Mouse (Mus musculus): ENCODE data around the gene Adamts10. TPM values are rescaled to one million over a fixed set of nuclear protein-coding genes. Genes with fewer than 3 reads are reported as not detected.
A peak's percentile ranks its signal among the peaks of the same experiment; 100 is the strongest.

The Adamts10 gene
- polyA plus RNA-seq (2014; fragmentation: Nextera tagmentation; extraction: Ambion mirVana): 39.3 and 41.7 TPM in 2 replicates

DNA sequence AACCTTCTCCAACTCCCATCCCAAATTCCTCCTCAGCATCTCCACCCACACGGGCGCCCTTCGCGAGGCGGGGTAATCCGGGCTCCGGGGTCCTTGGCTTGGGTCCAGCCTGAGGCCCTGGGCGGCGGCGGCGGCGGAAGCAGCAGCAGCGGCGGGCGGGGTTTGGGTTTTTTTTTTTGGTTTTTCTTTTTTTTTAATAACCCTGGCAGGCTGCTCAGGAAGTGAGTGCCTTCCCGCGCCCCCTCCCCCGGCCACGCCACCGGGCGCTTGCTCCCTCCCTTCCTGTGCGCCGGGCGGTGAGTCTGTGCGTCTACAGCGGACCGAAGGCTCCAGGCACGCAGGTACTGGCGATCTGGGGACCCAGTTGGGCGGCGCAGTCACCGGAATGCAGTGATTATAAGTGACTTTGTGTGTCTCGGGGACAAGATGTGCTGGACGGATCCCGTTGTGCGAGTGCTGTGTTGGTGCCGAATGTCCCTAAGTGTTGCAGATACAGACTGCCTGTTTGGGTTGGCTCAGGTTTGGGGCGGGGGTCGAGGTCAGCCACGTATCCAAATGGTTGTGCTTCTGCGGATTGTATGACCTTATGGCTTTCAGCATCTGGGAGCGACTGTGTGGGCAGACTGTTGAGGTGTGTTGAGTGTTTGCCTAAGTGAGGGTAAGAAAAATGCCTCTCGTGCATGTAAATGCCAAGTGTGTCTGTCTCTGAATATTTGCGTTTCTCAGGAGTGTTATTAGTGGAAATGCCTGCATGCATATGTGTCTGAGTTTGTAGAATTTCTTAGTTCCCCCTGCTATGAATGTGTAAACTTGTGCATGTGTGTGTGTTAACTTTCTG lies at the start of gene Adamts10:
Adamts10 (plus strand) TSS at position 287 of the 838 bp plus-strand sequence.
- H3K9ac ChIP-seq (replicated peaks; ENCODE audit: low read length): peak within 1 kb of the TSS; percentile 73
- no peaks in the 10 kb centered on the region for H3K9me3 ChIP-seq (ENCODE audit: control insufficient read depth, low read length)
- H3K4me1 ChIP-seq (ENCODE audit: control insufficient read depth, insufficient read depth, low read length): peaks cover 14% of the 10 kb centered on the region; the same call in 1 of the 2 replicates
- H3K4me2 ChIP-seq (ENCODE audit: low read length): peak within 1 kb of the TSS; percentile 75
- peaks cover 7% of the 10 kb centered on the region for H3K36me3 ChIP-seq (ENCODE audit: control insufficient read depth, insufficient read depth, low read length)
- peak within 1 kb of the TSS; percentile 59 for H3K4me3 ChIP-seq (replicated peaks; ENCODE audit: low read depth, low read length)
- H3K27ac ChIP-seq (replicated peaks; ENCODE audit: low read depth, low read length): peak within 1 kb of the TSS; percentile 73
- DNase-seq: peak; percentile 83
- WGBS: under 1% methylated on average over 43 of the region's 44 CpGs
- no peaks in the 10 kb centered on the region for H3K27me3 ChIP-seq (ENCODE audit: control insufficient read depth, insufficient read depth, low read length)
- peak; percentile 70; the same call in 1 of the 2 replicates for ATAC-seq (ENCODE audit: low FRiP score, low TSS enrichment)

DNA sequence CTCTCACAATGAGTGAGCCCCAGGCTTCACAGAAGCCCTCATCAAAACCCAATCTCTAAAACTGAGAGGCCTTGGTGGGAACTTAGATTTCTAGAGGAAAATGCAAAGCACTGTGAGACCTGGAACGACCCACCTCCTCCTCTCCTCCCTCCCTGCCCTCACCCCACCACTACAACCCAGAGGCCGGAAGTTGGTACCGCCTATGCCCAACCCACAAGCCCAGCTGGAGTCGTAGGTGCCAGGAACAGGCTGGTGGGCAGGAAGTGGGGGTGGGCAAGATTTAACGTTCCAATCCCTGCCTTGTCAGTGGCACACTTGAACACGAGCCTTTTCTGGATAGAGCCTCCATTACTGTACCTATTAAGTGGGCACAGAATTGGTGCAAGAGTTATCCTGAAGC lies 40.0 kb upstream of the Adamts10 start:
- no peak for ATAC-seq (ENCODE audit: low FRiP score, low TSS enrichment)
- no peaks in the 10 kb centered on the region for H3K4me1 ChIP-seq (ENCODE audit: control insufficient read depth, insufficient read depth, low read length)
- no peaks in the 10 kb centered on the region for H3K27me3 ChIP-seq (ENCODE audit: control insufficient read depth, insufficient read depth, low read length)
- no peaks in the 10 kb centered on the region for H3K36me3 ChIP-seq (ENCODE audit: control insufficient read depth, insufficient read depth, low read length)
- H3K9me3 ChIP-seq (ENCODE audit: control insufficient read depth, low read length): no peaks in the 10 kb centered on the region
- H3K4me2 ChIP-seq (ENCODE audit: low read length): no peak overlapping the region
- H3K4me3 ChIP-seq (replicated peaks; ENCODE audit: low read depth, low read length): no peak overlapping the region
- 61% methylated on average over 6 of the region's 6 CpGs for WGBS
- DNase-seq: no peak
- no peak overlapping the region for H3K27ac ChIP-seq (replicated peaks; ENCODE audit: low read depth, low read length)
- H3K9ac ChIP-seq (replicated peaks; ENCODE audit: low read length): no peak overlapping the region

DNA sequence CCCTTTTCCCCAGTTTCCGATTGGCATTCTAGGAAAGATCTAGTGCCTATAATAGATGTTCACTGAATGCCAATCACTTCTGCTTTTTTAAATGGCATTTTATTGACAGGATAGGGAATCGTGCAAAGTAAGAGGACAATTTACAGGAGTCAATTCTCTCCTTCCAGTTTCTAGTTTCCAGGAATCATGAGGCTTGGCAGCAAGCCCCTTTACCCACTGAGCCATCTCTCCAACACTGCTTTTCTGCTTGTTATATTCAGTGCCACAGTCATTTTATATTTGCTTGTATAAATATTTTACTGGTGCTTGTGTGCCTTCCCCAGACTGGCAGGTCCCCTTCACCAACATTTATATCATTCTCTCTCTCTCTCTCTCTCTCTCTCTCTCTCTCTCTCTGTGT lies 36.8 kb upstream of the Adamts10 start:
- DNase-seq (no peak), ATAC-seq (ENCODE audit: low FRiP score, low TSS enrichment) (no peak)
- 76% methylated on average over 2 of the region's 2 CpGs for WGBS

DNA sequence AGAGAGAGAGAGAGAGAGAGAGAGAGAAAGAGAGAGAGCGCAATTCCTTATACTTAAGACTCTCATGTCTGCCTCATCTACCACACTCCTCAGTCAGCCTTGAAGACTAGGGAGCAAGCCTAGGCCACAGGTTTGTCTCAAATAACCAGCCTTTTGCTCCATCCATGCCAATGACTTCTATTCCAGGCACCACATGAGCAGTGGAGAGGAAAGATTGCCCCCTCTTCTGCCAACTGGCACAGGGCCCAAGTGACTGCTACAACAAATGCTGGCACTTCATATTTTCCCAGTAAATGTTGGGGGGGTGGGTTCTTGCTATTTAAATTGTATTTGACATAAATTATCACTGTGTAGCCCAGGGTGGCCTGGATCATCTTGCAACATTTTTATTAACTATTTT lies 36.4 kb upstream of the Adamts10 start:
- no peaks in the 10 kb centered on the region; the same call in 1 of the 2 replicates for H3K9me3 ChIP-seq (ENCODE audit: control insufficient read depth, low read length)
- H3K9ac ChIP-seq (replicated peaks; ENCODE audit: low read length): no peak overlapping the region
- no peak overlapping the region for H3K4me2 ChIP-seq (ENCODE audit: low read length)
- 93% methylated on average over 1 of the region's 1 CpGs for WGBS
- no peaks in the 10 kb centered on the region for H3K27me3 ChIP-seq (ENCODE audit: control insufficient read depth, insufficient read depth, low read length)
- no peak overlapping the region for H3K4me3 ChIP-seq (replicated peaks; ENCODE audit: low read depth, low read length)
- no peak overlapping the region for H3K27ac ChIP-seq (replicated peaks; ENCODE audit: low read depth, low read length)
- H3K4me1 ChIP-seq (ENCODE audit: control insufficient read depth, insufficient read depth, low read length): no peaks in the 10 kb centered on the region
- ATAC-seq (ENCODE audit: low FRiP score, low TSS enrichment): no peak
- no peaks in the 10 kb centered on the region for H3K36me3 ChIP-seq (ENCODE audit: control insufficient read depth, insufficient read depth, low read length)
- DNase-seq: peak; percentile 17

More for the DNA sequence above, 36.8 kb upstream of the Adamts10 start:
- no peaks in the 10 kb centered on the region for H3K27me3 ChIP-seq (ENCODE audit: control insufficient read depth, insufficient read depth, low read length)
- no peak overlapping the region for H3K9ac ChIP-seq (replicated peaks; ENCODE audit: low read length)
- no peak overlapping the region for H3K4me3 ChIP-seq (replicated peaks; ENCODE audit: low read depth, low read length)
- H3K9me3 ChIP-seq (ENCODE audit: control insufficient read depth, low read length): no peaks in the 10 kb centered on the region; the same call in 1 of the 2 replicates
- H3K4me2 ChIP-seq (ENCODE audit: low read length): no peak overlapping the region
- no peaks in the 10 kb centered on the region for H3K4me1 ChIP-seq (ENCODE audit: control insufficient read depth, insufficient read depth, low read length)
- no peak overlapping the region for H3K27ac ChIP-seq (replicated peaks; ENCODE audit: low read depth, low read length)
- no peaks in the 10 kb centered on the region for H3K36me3 ChIP-seq (ENCODE audit: control insufficient read depth, insufficient read depth, low read length)

- no peaks in the 10 kb centered on the region; the same call in 1 of the 2 replicates for H3K9me3 ChIP-seq (ENCODE audit: control insufficient read depth, low read length)
- DNase-seq: no peak
- H3K36me3 ChIP-seq (ENCODE audit: control insufficient read depth, insufficient read depth, low read length): no peaks in the 10 kb centered on the region
- no peak overlapping the region for H3K4me2 ChIP-seq (ENCODE audit: low read length)
- no peaks in the 10 kb centered on the region for H3K4me1 ChIP-seq (ENCODE audit: control insufficient read depth, insufficient read depth, low read length)
- 93% methylated on average over 2 of the region's 2 CpGs for WGBS
- no peak overlapping the region for H3K4me3 ChIP-seq (replicated peaks; ENCODE audit: low read depth, low read length)
- no peak for ATAC-seq (ENCODE audit: low FRiP score, low TSS enrichment)
- H3K27me3 ChIP-seq (ENCODE audit: control insufficient read depth, insufficient read depth, low read length): no peaks in the 10 kb centered on the region
- H3K27ac ChIP-seq (replicated peaks; ENCODE audit: low read depth, low read length): no peak overlapping the region
- H3K9ac ChIP-seq (replicated peaks; ENCODE audit: low read length): no peak overlapping the region
Measured at GRCm38 (mm10) chr17:33491371-33491770, 32.6 kb upstream of the Adamts10 start.

DNA sequence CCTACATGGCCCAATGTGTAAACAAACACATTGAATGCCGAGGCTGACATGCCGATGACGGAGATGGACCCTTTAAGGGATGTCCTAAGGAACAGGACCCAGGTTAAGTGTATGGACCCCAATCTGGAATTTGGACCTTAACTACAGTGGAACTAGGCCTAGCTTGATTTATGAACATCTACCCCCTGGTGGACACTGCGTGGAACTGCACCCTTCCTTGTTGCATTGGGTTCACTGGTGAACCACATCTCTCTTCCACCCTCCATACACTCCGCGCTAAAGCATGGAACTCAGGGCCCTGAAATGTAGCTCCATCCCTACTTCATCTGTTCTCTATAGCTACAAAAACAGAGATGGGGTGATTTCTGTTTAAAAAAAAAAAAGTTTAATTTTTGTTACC lies 30.9 kb upstream of the Adamts10 start:
- ATAC-seq (ENCODE audit: low FRiP score, low TSS enrichment): no peak
- Histone ChIP-seq H3K9ac (replicated peaks; ENCODE audit: low read length) (no peak overlapping the region), H3K4me3 (replicated peaks; ENCODE audit: low read depth, low read length) (no peak overlapping the region), H3K9me3 (ENCODE audit: control insufficient read depth, low read length) (no peaks in the 10 kb centered on the region; the same call in 1 of the 2 replicates), H3K4me2 (ENCODE audit: low read length) (no peak overlapping the region), H3K27ac (replicated peaks; ENCODE audit: low read depth, low read length) (no peak overlapping the region), H3K4me1 (ENCODE audit: control insufficient read depth, insufficient read depth, low read length) (no peaks in the 10 kb centered on the region), H3K27me3 (ENCODE audit: control insufficient read depth, insufficient read depth, low read length) (no peaks in the 10 kb centered on the region), H3K36me3 (ENCODE audit: control insufficient read depth, insufficient read depth, low read length) (no peaks in the 10 kb centered on the region)
- DNase-seq: peak; percentile 49
- 66% methylated on average over 6 of the region's 6 CpGs for WGBS

DNA sequence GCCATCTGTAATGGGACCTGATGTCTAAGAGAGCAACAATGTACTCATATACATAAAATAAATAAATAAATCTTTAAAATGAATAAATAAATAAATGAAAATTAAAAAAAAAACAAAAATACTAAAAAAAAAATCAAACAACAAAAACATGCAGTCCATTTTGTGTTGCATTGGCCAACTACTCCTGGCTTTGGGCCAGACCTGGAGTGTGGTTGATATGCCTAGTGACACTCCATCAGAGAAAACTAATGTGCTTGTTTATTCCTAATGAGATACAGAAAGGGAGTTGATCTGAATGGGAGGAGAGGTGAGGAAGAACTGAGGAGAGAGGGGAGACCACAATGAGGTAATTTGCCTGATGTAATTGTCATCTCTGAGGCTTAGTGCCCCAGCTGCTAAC lies 29.4 kb upstream of the Adamts10 start:
- Histone ChIP-seq H3K9ac (replicated peaks; ENCODE audit: low read length) (no peak overlapping the region), H3K36me3 (ENCODE audit: control insufficient read depth, insufficient read depth, low read length) (no peaks in the 10 kb centered on the region), H3K27me3 (ENCODE audit: control insufficient read depth, insufficient read depth, low read length) (no peaks in the 10 kb centered on the region), H3K4me1 (ENCODE audit: control insufficient read depth, insufficient read depth, low read length) (no peaks in the 10 kb centered on the region), H3K9me3 (ENCODE audit: control insufficient read depth, low read length) (no peaks in the 10 kb centered on the region; the same call in 1 of the 2 replicates), H3K27ac (replicated peaks; ENCODE audit: low read depth, low read length) (no peak overlapping the region), H3K4me2 (ENCODE audit: low read length) (no peak overlapping the region), H3K4me3 (replicated peaks; ENCODE audit: low read depth, low read length) (no peak overlapping the region)
- ATAC-seq (ENCODE audit: low FRiP score, low TSS enrichment) (no peak), DNase-seq (no peak)

- Histone ChIP-seq H3K36me3 (ENCODE audit: control insufficient read depth, insufficient read depth, low read length) (no peaks in the 10 kb centered on the region), H3K9ac (replicated peaks; ENCODE audit: low read length) (no peak overlapping the region), H3K4me3 (replicated peaks; ENCODE audit: low read depth, low read length) (no peak overlapping the region), H3K4me2 (ENCODE audit: low read length) (no peak overlapping the region), H3K4me1 (ENCODE audit: control insufficient read depth, insufficient read depth, low read length) (no peaks in the 10 kb centered on the region), H3K9me3 (ENCODE audit: control insufficient read depth, low read length) (no peaks in the 10 kb centered on the region), H3K27me3 (ENCODE audit: control insufficient read depth, insufficient read depth, low read length) (no peaks in the 10 kb centered on the region), H3K27ac (replicated peaks; ENCODE audit: low read depth, low read length) (no peak overlapping the region)
- WGBS: 68% methylated on average over 1 of the region's 1 CpGs
- DNase-seq (no peak), ATAC-seq (ENCODE audit: low FRiP score, low TSS enrichment) (no peak)
Measured at GRCm38 (mm10) chr17:33498918-33499317, 25.1 kb upstream of the Adamts10 start.

DNA sequence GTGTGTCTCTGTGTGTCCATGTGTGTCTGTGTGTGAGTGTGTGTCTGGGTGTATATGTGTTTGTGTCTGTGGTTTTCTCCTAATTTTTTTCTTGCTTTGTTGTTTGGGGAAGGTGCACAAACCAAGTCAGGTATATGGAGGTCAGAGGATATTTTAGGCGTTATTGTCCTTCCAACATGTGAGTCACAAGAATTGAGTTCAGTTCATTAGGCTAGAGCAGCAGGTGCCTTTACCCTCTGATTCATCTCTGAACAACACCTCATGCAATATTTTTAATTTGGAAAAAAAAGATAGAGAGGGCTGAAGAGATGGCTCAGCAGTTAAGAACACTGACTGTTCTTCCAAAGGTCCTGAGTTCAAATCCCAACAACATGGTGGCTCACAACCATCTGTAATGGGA lies 15.6 kb upstream of the Adamts10 start:
- DNase-seq (no peak), ATAC-seq (ENCODE audit: low FRiP score, low TSS enrichment) (no peak)
- Histone ChIP-seq H3K9ac (replicated peaks; ENCODE audit: low read length) (no peak overlapping the region), H3K4me2 (ENCODE audit: low read length) (no peak overlapping the region), H3K4me1 (ENCODE audit: control insufficient read depth, insufficient read depth, low read length) (no peaks in the 10 kb centered on the region), H3K27ac (replicated peaks; ENCODE audit: low read depth, low read length) (no peak overlapping the region), H3K9me3 (ENCODE audit: control insufficient read depth, low read length) (no peaks in the 10 kb centered on the region), H3K4me3 (replicated peaks; ENCODE audit: low read depth, low read length) (no peak overlapping the region), H3K36me3 (ENCODE audit: control insufficient read depth, insufficient read depth, low read length) (no peaks in the 10 kb centered on the region), H3K27me3 (ENCODE audit: control insufficient read depth, insufficient read depth, low read length) (no peaks in the 10 kb centered on the region)
- 83% methylated on average over 1 of the region's 1 CpGs for WGBS

All from midbrain, embryonic 14.5 days (tissue).